Mouse (Mus musculus) brain, embryonic 18.5 days (tissue): Measurements from ENCODE around the gene Comp.

Experiments used
- DNase-seq: peaks from one replicate; pipeline ENCODE4 v3.0.0-alpha.2; 2012; ENCODE audit warnings: low read depth, low spot score

The Comp gene

GRCm38 (mm10) chr8:70397611-70398563, 24.5 kb downstream of the Comp start:
- no peak for DNase-seq

- DNase-seq = no peak
Measured at GRCm38 (mm10) chr8:70404212-70404611, 30.9 kb downstream of the Comp start.

- no peak for DNase-seq
Measured at GRCm38 (mm10) chr8:70405189-70405588, 31.8 kb downstream of the Comp start.

GRCm38 (mm10) chr8:70406427-70407069, 33.2 kb downstream of the Comp start:
- DNase-seq = no peak

GRCm38 (mm10) chr8:70408301-70408700, 34.9 kb downstream of the Comp start:
- no peak for DNase-seq

GRCm38 (mm10) chr8:70409019-70409418, 35.7 kb downstream of the Comp start:
- no peak for DNase-seq

- no peak for DNase-seq
Measured at GRCm38 (mm10) chr8:70409455-70409871, 36.1 kb downstream of the Comp start.

- no peak for DNase-seq
Measured at GRCm38 (mm10) chr8:70410281-70410680, 36.9 kb downstream of the Comp start.

GRCm38 (mm10) chr8:70414310-70414946, 41.1 kb downstream of the Comp start:
- DNase-seq = no peak

- DNase-seq = no peak
Measured at GRCm38 (mm10) chr8:70415540-70416451, 42.4 kb downstream of the Comp start.

GRCm38 (mm10) chr8:70416941-70417340, 43.6 kb downstream of the Comp start:
- DNase-seq = no peak

- DNase-seq = no peak
Measured at GRCm38 (mm10) chr8:70417914-70418313, 44.6 kb downstream of the Comp start.

GRCm38 (mm10) chr8:70418954-70419353, 45.6 kb downstream of the Comp start:
- no peak for DNase-seq

- no peak for DNase-seq
Measured at GRCm38 (mm10) chr8:70419879-70420643, 46.7 kb downstream of the Comp start.

- DNase-seq = no peak
Measured at GRCm38 (mm10) chr8:70421349-70422104, 48.2 kb downstream of the Comp start.

GRCm38 (mm10) chr8:70422722-70423121, 49.4 kb downstream of the Comp start:
- no peak for DNase-seq

- no peak for DNase-seq
Measured at GRCm38 (mm10) chr8:70426300-70426907, 53.0 kb downstream of the Comp start.

- no peak for DNase-seq
Measured at GRCm38 (mm10) chr8:70431213-70431612, 57.9 kb downstream of the Comp start.
